ENCODE assay signal across 7 mouse cellular contexts in genomic region chr2:116838538-116839197, GRCm38 (mm10). TPM values are rescaled to one million over a fixed set of nuclear protein-coding genes. Genes with fewer than 3 reads are reported as not detected.
DNase-seq lines count a peak whose midpoint lies in the region; ATAC-seq and TF ChIP-seq lines count a peak whose summit lies in the region.

No protein-coding gene starts in this region.

- intact Hi-C loops in heart, postnatal 36 days (cut with DNase I), result loop anchor here (1.0 to 5.0 kb wide), 2 partner anchors 69 to 611 kb away; no protein-coding TSS in a partner anchor

- ATAC-seq in midbrain, embryonic 14.5 days (ENCODE audit: low FRiP score, low TSS enrichment), result no peak; the same call in 1 of the 2 replicates
- no peak for ATAC-seq in megakaryocyte-erythroid progenitor cell, adult 5-6 weeks (replicated peaks; ENCODE audit: low FRiP score, low TSS enrichment, poor library complexity, severe bottlenecking)

- H3K27me3 ChIP-seq in midbrain, embryonic 14.5 days (ENCODE audit: control insufficient read depth, insufficient read depth, low read length), result no peaks in the 10 kb centered on the region

- no peak overlapping the region for H3K9ac ChIP-seq in midbrain, embryonic 14.5 days (replicated peaks; ENCODE audit: low read length)

- 24% methylated on average over 8 of the region's 8 CpGs for WGBS in midbrain, embryonic 14.5 days

- DNase-seq in A20 (ENCODE audit: low read depth, low spot score) (peak; percentile 12), ES-CJ7 (ENCODE audit: low read depth, low spot score) (peak; percentile 62)
- peak; percentile 76 for DNase-seq in embryo, embryonic 11 days
- peak; percentile 10 to 24 for DNase-seq in heart, postnatal 36 days
- DNase-seq in layer of hippocampus, adult 2 months (ENCODE audit: low spot score in 2 of 2), result peak; percentile 35 to 42
- peak; percentile 84 for DNase-seq in midbrain, embryonic 14.5 days

- peak overlapping the region; percentile 33 for H3K4me2 ChIP-seq in midbrain, embryonic 14.5 days (ENCODE audit: low read length)

- H3K9me3 ChIP-seq in midbrain, embryonic 14.5 days (ENCODE audit: control insufficient read depth, low read length), result no peaks in the 10 kb centered on the region

- no peaks in the 10 kb centered on the region for H3K36me3 ChIP-seq in midbrain, embryonic 14.5 days (ENCODE audit: control insufficient read depth, insufficient read depth, low read length)

- H3K27ac ChIP-seq in layer of hippocampus, adult 2 months, result no peak overlapping the region
- H3K27ac ChIP-seq in midbrain, embryonic 14.5 days (replicated peaks; ENCODE audit: low read depth, low read length), result no peak overlapping the region

- TF ChIP-seq CTCF in layer of hippocampus, adult 2 months (conservative IDR thresholded peaks at IDR 0.05), result peak; percentile 88

- H3K4me1 ChIP-seq in midbrain, embryonic 14.5 days (ENCODE audit: control insufficient read depth, insufficient read depth, low read length), result no peaks in the 10 kb centered on the region

- H3K4me3 ChIP-seq in layer of hippocampus, adult 2 months, result no peak overlapping the region; the same call in 1 of the 2 replicates
- H3K4me3 ChIP-seq in midbrain, embryonic 14.5 days (replicated peaks; ENCODE audit: low read depth, low read length), result no peak overlapping the region

RNA-seq across cellular contexts. Expression of gene Tmco5, which starts 39.8 kb away (rescaled TPM):
- not detected for total RNA-seq in heart, postnatal 36 days (2021)
- total RNA-seq in layer of hippocampus, adult 2 months (2021), result 1 to 10 TPM; 1.5 to 2.3 TPM
- not detected in 2 replicates for polyA plus RNA-seq in midbrain, embryonic 14.5 days (2014; fragmentation: Nextera tagmentation; extraction: Ambion mirVana)
- not detected in 2 replicates for total RNA-seq in megakaryocyte-erythroid progenitor cell, adult 5-6 weeks (2014; fragmentation: Nextera tagmentation)
- total RNA-seq in megakaryocyte-erythroid progenitor cell, adult 5-6 weeks (2017), result not detected in 2 replicates

Comparison
In these comparisons a context has a peak if more than half of its experiments do, and no peak if none do; other contexts are left out.
1. DNase-seq: peak in every context shown above with its lines; median percentile 84 in midbrain, embryonic 14.5 days; 76 in embryo, embryonic 11 days; 62 in ES-CJ7; 38 in layer of hippocampus, adult 2 months; 17 in heart, postnatal 36 days; 12 in A20.